Mouse (Mus musculus) heart, postnatal 0 days (tissue): Measurements from ENCODE around the gene Epha4. TPM values are rescaled to one million over a fixed set of nuclear protein-coding genes. Genes with fewer than 3 reads are reported as not detected.

ENCODE experiments used
- ATAC-seq: fragments of 200-750 bp; cut with Nextera tagmentation; 2 replicates; pipeline ENCODE4 v1.8.0; 2017; ENCODE audit warnings: low read depth, moderate number of reproducible peaks, moderate library complexity; ENCODE audit not compliant: insufficient read depth
- DNase-seq: peaks from one replicate; pipeline ENCODE4 v3.0.0-alpha.2; 2016; ENCODE audit warnings: low spot score
- H3K27ac ChIP-seq: fragments of 300-500 bp; sonication (generic); 2 replicates; pipeline ENCODE4 v1.5.1; 2014; ENCODE audit warnings: low read depth, mild to moderate bottlenecking
- H3K27me3 ChIP-seq: fragments of 300-500 bp; sonication (generic); 2 replicates; pipeline ENCODE4 v1.6.1; 2014; ENCODE audit warnings: low read length, mixed read lengths; ENCODE audit not compliant: control insufficient read depth, insufficient read depth
- H3K36me3 ChIP-seq: fragments of 300-500 bp; sonication (generic); replicated peaks from 2 replicates; pipeline ENCODE4 v1.6.1; 2014; ENCODE audit warnings: low read length, mixed read lengths; ENCODE audit not compliant: control insufficient read depth, insufficient read depth
- H3K4me1 ChIP-seq: fragments of 300-500 bp; sonication (generic); 2 replicates; pipeline ENCODE4 v1.6.1; 2014; ENCODE audit warnings: antibody characterized with exemption; ENCODE audit not compliant: control insufficient read depth, insufficient read depth
- H3K4me2 ChIP-seq: fragments of 300-500 bp; sonication (generic); 2 replicates; pipeline ENCODE4 v1.6.1; 2014; ENCODE audit warnings: low read depth, mild to moderate bottlenecking, low read length, moderate library complexity
- H3K4me3 ChIP-seq: fragments of 300-500 bp; sonication (generic); 2 replicates; pipeline ENCODE4 v1.5.1; 2014; ENCODE audit warnings: low read depth, low read length
- H3K9ac ChIP-seq: fragments of 300-500 bp; sonication (generic); replicated peaks from 2 replicates; pipeline ENCODE4 v1.6.1; 2014; ENCODE audit warnings: low read depth, low read length, mixed read lengths
- H3K9me3 ChIP-seq: fragments of 300-500 bp; sonication (generic); replicated peaks from 2 replicates; pipeline ENCODE4 v1.6.1; 2016; ENCODE audit warnings: low read length; ENCODE audit not compliant: control insufficient read depth
- CTCF ChIP-seq: IDR thresholded peaks from 2 replicates; pipeline ENCODE4 v1.5.1; 2016; ENCODE audit warnings: antibody characterized with exemption, control low read depth, low read depth
- EP300 ChIP-seq: IDR thresholded peaks from 2 replicates; pipeline ENCODE4 v1.6.1; 2016; ENCODE audit warnings: antibody characterized with exemption, low read depth
- WGBS: fragments of 180-500 bp; shearing (Covaris S2); extraction: QIAGEN DNeasy Blood & Tissue Kit; methylation state at CpG from one replicate; pipeline ENCODE4 v1.1.7; 2014; 5-methylcytosine and 5-hydroxymethylcytosine counted together
- polyA plus RNA-seq: library from polyadenylated mRNA; unstranded; fragments of >200 nt; fragmentation: Nextera tagmentation; extraction: Ambion mirVana; gene quantifications from 2 replicates; pipeline ENCODE4 v1.2.1, GENCODE M21; 2015
- total RNA-seq: library from RNA; depleted of rRNA; stranded (reverse); fragments of >200 nt; gene quantifications from 2 replicates; pipeline ENCODE4 v1.2.3, GENCODE M21; 2014; ENCODE audit warnings: low replicate concordance

Epha4 gene
- total and polyA plus RNA-seq, 2 experiments from 2014 or later = 8.5 to 20.3 TPM

- no peak overlapping the region for H3K4me3 ChIP-seq
- no peak overlapping the region for H3K9ac ChIP-seq
- H3K4me1 ChIP-seq = no peaks in the 10 kb centered on the region
- no peaks in the 10 kb centered on the region for H3K9me3 ChIP-seq
- TF ChIP-seq EP300 (no peak), CTCF (0 out of 2 replicates have a peak, but pooled peaks have one; percentile 2)
- H3K36me3 ChIP-seq = no peaks in the 10 kb centered on the region
- ATAC-seq (no peak), DNase-seq (no peak)
- no peak overlapping the region for H3K27ac ChIP-seq
- no peaks in the 10 kb centered on the region for H3K27me3 ChIP-seq
- H3K4me2 ChIP-seq = peak overlapping the region; percentile 18; the same call in 1 of the 2 replicates
- 44% methylated on average over 11 of the region's 11 CpGs for WGBS
Measured at GRCm38 (mm10) chr1:77496468-77497181, 18.3 kb downstream of the Epha4 start.

- 71% methylated on average over 7 of the region's 7 CpGs for WGBS
- no peak overlapping the region for H3K4me2 ChIP-seq
- TF ChIP-seq CTCF (no peak), EP300 (no peak)
- ATAC-seq = no peak
- no peaks in the 10 kb centered on the region for H3K27me3 ChIP-seq
- DNase-seq = no peak
- H3K36me3 ChIP-seq = no peaks in the 10 kb centered on the region
- H3K27ac ChIP-seq = no peak overlapping the region
- no peak overlapping the region for H3K9ac ChIP-seq
- no peaks in the 10 kb centered on the region for H3K9me3 ChIP-seq
- no peak overlapping the region for H3K4me3 ChIP-seq
- no peaks in the 10 kb centered on the region for H3K4me1 ChIP-seq
Measured at GRCm38 (mm10) chr1:77495790-77496158, 19.1 kb downstream of the Epha4 start.

GRCm38 (mm10) chr1:77495030-77495789, 19.7 kb downstream of the Epha4 start:
- no peaks in the 10 kb centered on the region for H3K9me3 ChIP-seq
- no peak overlapping the region for H3K4me2 ChIP-seq
- H3K27ac ChIP-seq = no peak overlapping the region
- DNase-seq (no peak), ATAC-seq (no peak)
- no peaks in the 10 kb centered on the region for H3K36me3 ChIP-seq
- no peaks in the 10 kb centered on the region for H3K4me1 ChIP-seq
- no peaks in the 10 kb centered on the region for H3K27me3 ChIP-seq
- no peak overlapping the region for H3K4me3 ChIP-seq
- no peak for TF ChIP-seq EP300
- no peak for TF ChIP-seq CTCF
- no peak overlapping the region for H3K9ac ChIP-seq
- 73% methylated on average over 10 of the region's 10 CpGs for WGBS

GRCm38 (mm10) chr1:77493841-77494635, 20.9 kb downstream of the Epha4 start:
- ATAC-seq = no peak
- DNase-seq = no peak
- Histone ChIP-seq H3K4me2 (no peak overlapping the region), H3K27me3 (no peaks in the 10 kb centered on the region), H3K9ac (no peak overlapping the region), H3K36me3 (no peaks in the 10 kb centered on the region), H3K4me3 (no peak overlapping the region), H3K27ac (no peak overlapping the region), H3K4me1 (no peaks in the 10 kb centered on the region), H3K9me3 (no peaks in the 10 kb centered on the region)
- TF ChIP-seq CTCF = no peak
- TF ChIP-seq EP300 = no peak
- WGBS = 73% methylated on average over 10 of the region's 10 CpGs

- Histone ChIP-seq H3K4me3 (no peak overlapping the region), H3K27me3 (no peaks in the 10 kb centered on the region), H3K27ac (no peak overlapping the region), H3K9me3 (no peaks in the 10 kb centered on the region), H3K36me3 (no peaks in the 10 kb centered on the region), H3K9ac (no peak overlapping the region), H3K4me2 (no peak overlapping the region), H3K4me1 (no peaks in the 10 kb centered on the region)
- DNase-seq (no peak), ATAC-seq (no peak)
- TF ChIP-seq EP300 = no peak
- TF ChIP-seq CTCF = no peak
- WGBS = 94% methylated on average over 6 of the region's 6 CpGs
Measured at GRCm38 (mm10) chr1:77490166-77490565, 24.7 kb downstream of the Epha4 start.
